Mouse (Mus musculus) G1E (cell line): ENCODE results near the gene Tcp11l2.

Source experiments
- CTCF ChIP-seq: IDR thresholded peaks from 2 replicates; pipeline ENCODE4 v1.5.1; 2012; ENCODE audit warnings: low read depth, low read length, inconsistent platforms, mixed read lengths
- GATA1 ChIP-seq: IDR thresholded peaks from 2 replicates; pipeline ENCODE4 v1.6.1; 2012; ENCODE audit warnings: borderline replicate concordance, low read length, inconsistent platforms, mixed read lengths

DNA sequence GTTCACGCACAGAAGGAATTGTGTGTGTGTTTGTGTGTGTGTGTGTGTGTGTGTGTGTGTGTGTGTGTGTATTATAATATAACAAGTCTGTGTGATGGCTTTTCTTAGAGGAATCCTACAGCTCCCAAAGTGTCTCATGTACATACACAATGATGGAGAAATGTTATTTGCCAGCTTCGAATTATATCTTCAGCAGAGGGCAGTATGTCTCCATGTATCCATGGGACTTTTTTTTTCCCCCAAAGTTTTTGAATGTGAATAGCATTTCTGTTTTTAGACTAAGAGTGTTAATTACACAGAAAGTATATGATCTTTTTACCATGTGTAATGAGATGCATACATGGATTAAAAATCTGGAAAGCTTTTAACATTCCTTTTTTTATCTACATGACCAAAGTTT, 65.2 kb downstream of the Tcp11l2 start:
- TF ChIP-seq CTCF (no peak), GATA1 (no peak)
